In genomic region chr6:137339071-137339470, GRCm38 (mm10) we compare ENCODE assay signal across 18 mouse cellular contexts.
A peak's percentile ranks its signal among the peaks of the same experiment; 100 is the strongest.
DNase-seq lines count a peak whose midpoint lies in the region; ATAC-seq and TF ChIP-seq lines count a peak whose summit lies in the region.
"Had no signal": no experiment of that assay in that cellular context is flagged by ENCODE, and none has a peak within 500 bp of the region (broad histone marks: within the 10 kb centered on the region; RNA-seq: fewer than 3 reads in every experiment).

No protein-coding gene starts in this region.

- no peaks in the 10 kb centered on the region for H3K27me3 ChIP-seq in lung, embryonic 15.5 days
- no peaks in the 10 kb centered on the region for H3K27me3 ChIP-seq in lung, postnatal 0 days (replicated peaks; ENCODE audit: insufficient read depth, low read length)
- H3K27me3 ChIP-seq: embryonic facial prominence, embryonic 15.5 days; forebrain, embryonic 15.5 days; heart, embryonic 12.5 days; hindbrain, embryonic 15.5 days had no signal

- ATAC-seq in lung, embryonic 15.5 days (ENCODE audit: borderline replicate concordance, extremely low read depth, low FRiP score, low TSS enrichment) = peak; percentile 33; the same call in 1 of the 2 replicates
- no peak for ATAC-seq in lung, postnatal 0 days
- ATAC-seq: forebrain, embryonic 15.5 days had no signal

- WGBS in lung, embryonic 15.5 days = 25% methylated on average over 4 of the region's 4 CpGs
- 21% methylated on average over 4 of the region's 4 CpGs for WGBS in lung, postnatal 0 days

- H3K36me3 ChIP-seq in lung, embryonic 15.5 days = no peaks in the 10 kb centered on the region
- H3K36me3 ChIP-seq in lung, postnatal 0 days (ENCODE audit: insufficient read depth, low read length) = no peaks in the 10 kb centered on the region
- H3K36me3 ChIP-seq: embryonic facial prominence, embryonic 15.5 days; forebrain, embryonic 10.5 days; forebrain, embryonic 15.5 days; heart, embryonic 12.5 days; hindbrain, embryonic 15.5 days had no signal

- H3K4me3 ChIP-seq in lung, embryonic 15.5 days = no peak overlapping the region
- H3K4me3 ChIP-seq in lung, postnatal 0 days (ENCODE audit: low read depth, low read length) = no peak overlapping the region
- H3K4me3 ChIP-seq: embryonic facial prominence, embryonic 15.5 days; erythroblast, embryonic 14.5 days; forebrain, embryonic 10.5 days; forebrain, embryonic 15.5 days; heart, embryonic 12.5 days; hindbrain, embryonic 15.5 days had no signal

- H3K4me1 ChIP-seq in lung, embryonic 15.5 days = no peaks in the 10 kb centered on the region
- no peaks in the 10 kb centered on the region for H3K4me1 ChIP-seq in lung, postnatal 0 days (ENCODE audit: insufficient read depth, low read depth, low read length)

- TF ChIP-seq CTCF in lung, postnatal 0 days (IDR thresholded peaks at IDR 0.05) = no peak

- H3K9me3 ChIP-seq in lung, embryonic 15.5 days = no peaks in the 10 kb centered on the region
- H3K9me3 ChIP-seq in lung, postnatal 0 days (ENCODE audit: low read length) = no peaks in the 10 kb centered on the region
- H3K9me3 ChIP-seq: embryonic facial prominence, embryonic 15.5 days; forebrain, embryonic 10.5 days; forebrain, embryonic 15.5 days; heart, embryonic 12.5 days; hindbrain, embryonic 15.5 days had no signal

- H3K9ac ChIP-seq in lung, embryonic 15.5 days = no peak overlapping the region
- no peak overlapping the region for H3K9ac ChIP-seq in lung, postnatal 0 days (replicated peaks; ENCODE audit: low read depth)
- H3K9ac ChIP-seq: embryonic facial prominence, embryonic 15.5 days; forebrain, embryonic 15.5 days; heart, embryonic 12.5 days; hindbrain, embryonic 15.5 days had no signal

- no peak overlapping the region for H3K4me2 ChIP-seq in lung, embryonic 15.5 days
- no peak overlapping the region for H3K4me2 ChIP-seq in lung, postnatal 0 days (replicated peaks; ENCODE audit: low read depth, low read length)
- H3K4me2 ChIP-seq: embryonic facial prominence, embryonic 15.5 days; forebrain, embryonic 15.5 days; heart, embryonic 12.5 days; hindbrain, embryonic 15.5 days had no signal

- no peak for DNase-seq in lung, postnatal 0 days (ENCODE audit: low spot score)
- peak; percentile 11 for DNase-seq in MN1 (ENCODE audit: low spot score)
- peak; percentile 48 for DNase-seq in lung, postnatal 10 days
- DNase-seq in left cerebral cortex, adult 18-20 months (ENCODE audit: low spot score in 2 of 2) = no peak
- no peak for DNase-seq in yolk sac, embryonic 10.5 days (ENCODE audit: low spot score)
- DNase-seq: adrenal gland, postnatal 10 days; cerebellum, adult 11 months; cerebellum, adult 8-10 months; cerebellum, postnatal 14 days; embryo, embryonic 11 days; gastrocnemius, postnatal 14 days had no signal

- no peak overlapping the region for H3K27ac ChIP-seq in lung, embryonic 15.5 days
- H3K27ac ChIP-seq in lung, postnatal 0 days (ENCODE audit: low read length) = no peak overlapping the region
- H3K27ac ChIP-seq: embryonic facial prominence, embryonic 15.5 days; forebrain, embryonic 10.5 days; forebrain, embryonic 15.5 days; hindbrain, embryonic 15.5 days had no signal

- no peak for TF ChIP-seq EP300 in lung, postnatal 0 days (IDR thresholded peaks at IDR 0.05)

Comparison
In these comparisons a context has a peak if more than half of its experiments do, and no peak if none do; other contexts are left out.
1. DNase-seq: peak in MN1 (single experiment) and lung, postnatal 10 days (single experiment); none in lung, postnatal 0 days (single experiment), left cerebral cortex, adult 18-20 months (0 of 2) and yolk sac, embryonic 10.5 days (single experiment).